Mouse (Mus musculus) liver, embryonic 14.5 days (tissue): ENCODE measurements around the gene Rin2.

Source experiments
- CTCF ChIP-seq: IDR thresholded peaks from 2 replicates; pipeline ENCODE4 v1.5.1; 2016; ENCODE audit warnings: antibody characterized with exemption, low read depth, control low read depth
- EP300 ChIP-seq: IDR thresholded peaks from 2 replicates; pipeline ENCODE4 v1.6.1; 2016; ENCODE audit warnings: antibody characterized with exemption, low read depth

DNA sequence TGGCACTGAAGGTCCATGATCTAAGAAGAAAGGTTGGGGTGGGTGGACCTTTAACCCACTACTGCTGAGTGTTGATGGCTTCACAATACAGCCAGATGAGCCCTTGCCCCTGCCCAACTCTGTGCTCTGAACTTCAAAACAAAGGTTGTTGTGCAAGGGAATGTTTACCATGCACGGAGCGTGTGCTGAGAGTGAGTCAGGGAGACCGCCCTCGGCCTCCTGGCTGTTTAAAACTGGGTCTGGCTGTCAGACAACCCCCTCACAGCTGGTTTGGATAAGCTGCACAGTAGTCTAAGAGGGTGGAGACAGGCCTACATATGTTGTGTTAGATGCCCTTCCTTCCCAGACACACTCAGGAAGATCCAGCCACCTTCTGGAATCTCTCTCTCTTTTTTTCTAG is 175.8 kb downstream of the Rin2 start:
- TF ChIP-seq CTCF, result no peak
- TF ChIP-seq EP300, result no peak
